Mouse (Mus musculus) right cerebral cortex, postnatal 14 days (tissue): ENCODE measurements around the gene Sdc3.

Experiments used
- DNase-seq: peaks from one replicate; pipeline ENCODE4 v3.0.0; 2022

Gene Sdc3

DNA sequence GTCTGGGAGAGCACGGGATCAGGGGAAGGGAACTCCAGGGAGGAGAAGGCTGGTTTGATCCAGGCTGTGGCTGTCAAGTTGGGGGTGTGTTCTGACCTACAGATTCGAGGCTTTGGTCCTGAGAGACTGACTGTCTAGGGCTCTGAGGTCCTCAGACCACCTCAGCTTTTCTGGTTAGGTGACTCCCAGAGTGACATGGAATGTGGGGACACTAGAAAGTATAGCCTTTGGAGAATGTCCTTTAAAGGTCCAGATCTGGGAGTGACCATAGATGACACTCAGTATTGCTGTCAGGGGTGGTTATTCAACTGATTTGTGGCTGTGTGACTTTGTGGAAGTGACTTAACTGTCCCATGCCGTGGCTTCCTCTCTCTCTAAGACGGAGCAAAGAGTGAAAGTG is 2.4 kb downstream of the Sdc3 start:
- DNase-seq, result no peak

- no peak for DNase-seq
Observed at GRCm38 (mm10) chr4:130795970-130796369, 3.6 kb downstream of the Sdc3 start.

DNA sequence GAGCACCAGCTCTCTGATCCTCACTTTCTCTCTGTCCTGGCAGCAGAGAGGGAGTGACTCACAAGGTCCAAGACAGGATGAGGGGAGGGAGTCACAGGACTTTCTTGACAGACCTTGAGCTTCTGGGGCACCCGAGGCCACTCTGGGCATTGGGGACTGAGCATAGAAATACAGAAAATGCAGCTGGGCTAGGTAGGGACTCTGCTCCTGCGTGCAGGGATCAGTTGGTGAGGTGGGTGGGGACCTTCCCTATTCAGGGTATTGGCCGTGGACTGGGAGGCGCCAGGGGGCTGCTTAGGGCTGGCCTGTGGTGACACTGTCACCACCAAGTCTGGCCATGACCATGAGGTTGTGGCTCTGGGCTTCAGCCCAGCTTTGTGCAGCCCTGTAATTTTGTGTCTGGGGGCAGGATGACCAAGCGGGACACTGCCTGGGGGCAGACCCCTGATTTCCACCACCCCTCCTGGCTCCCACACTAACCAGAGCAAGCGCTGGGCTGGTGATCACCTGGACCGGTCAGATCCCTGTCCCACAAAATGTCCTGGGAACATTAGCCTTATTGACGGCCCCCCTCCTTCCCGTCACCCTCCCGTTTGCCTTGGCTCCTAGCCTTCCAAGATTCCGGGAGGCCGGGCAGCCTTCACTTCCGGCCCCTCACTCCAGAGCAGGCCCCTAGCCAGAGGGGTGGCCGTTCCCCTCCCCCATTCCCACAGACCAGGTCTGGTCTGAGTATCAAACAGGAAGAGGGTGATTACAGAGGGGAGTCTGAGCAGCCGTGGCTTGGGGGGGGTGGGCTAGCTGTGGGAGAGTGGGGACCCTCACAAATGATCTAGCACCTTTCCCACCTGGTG is 5.1 kb downstream of the Sdc3 start:
- DNase-seq, result no peak

DNA sequence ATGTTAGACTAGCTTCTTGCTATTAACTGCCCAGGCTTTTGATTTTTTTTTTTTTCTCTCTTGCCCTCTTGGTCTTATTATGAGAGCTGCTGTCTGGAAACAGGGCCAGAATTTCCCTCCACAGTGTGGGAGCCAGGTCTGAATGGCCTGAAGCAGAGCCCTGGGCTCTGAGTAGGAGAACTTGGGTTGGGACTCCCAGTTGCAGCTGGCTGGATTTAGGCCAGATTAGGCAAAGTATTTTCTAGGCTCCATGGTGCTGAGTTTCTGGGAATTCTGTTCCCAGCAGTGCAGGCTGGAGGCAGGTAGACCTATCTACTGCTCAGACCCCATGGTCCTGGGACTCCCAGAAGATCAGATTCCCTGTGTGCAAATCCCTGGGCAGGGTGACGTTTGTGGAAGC is 6.1 kb downstream of the Sdc3 start:
- no peak for DNase-seq

DNA sequence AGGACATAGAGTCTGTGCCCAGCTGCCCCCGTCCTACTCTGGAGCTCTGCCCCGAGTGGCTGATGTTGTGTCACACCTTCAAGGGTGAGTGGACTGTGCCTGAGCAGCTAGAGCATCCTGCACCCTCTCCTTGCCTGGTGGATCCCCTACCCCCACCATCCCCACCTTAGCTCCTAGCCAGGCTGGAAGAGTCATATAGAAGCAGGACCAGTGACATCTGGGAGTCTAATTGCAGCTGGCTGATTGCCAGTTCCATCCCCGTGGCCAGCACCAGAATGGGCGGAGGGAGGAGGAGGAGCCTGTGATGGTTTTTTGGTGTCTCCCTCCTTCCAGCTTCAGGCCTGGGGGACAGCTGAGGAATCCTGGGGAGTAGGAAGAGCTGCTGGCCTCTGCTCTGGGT is 6.8 kb downstream of the Sdc3 start:
- no peak for DNase-seq

DNA sequence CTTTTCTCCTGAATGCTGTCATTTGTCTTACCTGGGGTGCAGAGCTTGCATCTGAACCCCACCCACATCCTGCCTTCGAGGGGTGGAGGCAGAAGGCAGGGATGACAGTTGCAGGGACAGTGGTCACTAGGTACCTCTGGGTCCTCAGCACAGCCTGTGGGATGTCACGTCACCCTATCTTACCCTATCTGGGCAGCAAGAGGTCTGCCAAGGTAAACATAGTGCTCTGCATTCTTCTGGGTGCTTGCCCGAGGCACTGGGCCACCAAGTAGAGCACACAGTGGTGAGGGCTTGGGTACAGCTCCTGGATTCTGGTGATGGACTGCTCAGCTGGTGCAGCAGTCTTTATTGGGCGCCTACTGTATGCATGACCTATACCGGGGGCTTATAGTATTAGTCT is 7.2 kb downstream of the Sdc3 start:
- no peak for DNase-seq

DNA sequence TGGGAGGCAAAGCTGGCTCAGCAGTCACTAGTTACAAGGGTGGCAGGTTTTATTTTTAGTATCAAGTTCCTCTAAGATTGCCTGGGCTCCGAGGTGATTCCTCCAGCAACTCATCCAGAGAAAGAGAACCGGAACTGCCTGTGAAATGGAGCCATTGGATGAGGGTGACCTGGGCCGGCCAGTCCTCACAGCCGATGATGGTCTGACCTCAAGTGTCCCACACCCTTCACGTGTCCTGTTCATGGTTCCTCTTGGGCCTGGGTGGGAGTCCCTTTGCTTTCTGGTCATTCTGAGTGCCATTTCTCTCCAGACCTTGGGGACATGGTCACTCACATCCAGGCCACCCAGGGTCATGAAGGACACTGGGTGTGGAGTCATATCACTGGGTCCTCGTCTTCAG is 7.8 kb downstream of the Sdc3 start:
- no peak for DNase-seq

GRCm38 (mm10) chr4:130801198-130801597 is 8.9 kb downstream of the Sdc3 start:
- DNase-seq, result no peak

DNA sequence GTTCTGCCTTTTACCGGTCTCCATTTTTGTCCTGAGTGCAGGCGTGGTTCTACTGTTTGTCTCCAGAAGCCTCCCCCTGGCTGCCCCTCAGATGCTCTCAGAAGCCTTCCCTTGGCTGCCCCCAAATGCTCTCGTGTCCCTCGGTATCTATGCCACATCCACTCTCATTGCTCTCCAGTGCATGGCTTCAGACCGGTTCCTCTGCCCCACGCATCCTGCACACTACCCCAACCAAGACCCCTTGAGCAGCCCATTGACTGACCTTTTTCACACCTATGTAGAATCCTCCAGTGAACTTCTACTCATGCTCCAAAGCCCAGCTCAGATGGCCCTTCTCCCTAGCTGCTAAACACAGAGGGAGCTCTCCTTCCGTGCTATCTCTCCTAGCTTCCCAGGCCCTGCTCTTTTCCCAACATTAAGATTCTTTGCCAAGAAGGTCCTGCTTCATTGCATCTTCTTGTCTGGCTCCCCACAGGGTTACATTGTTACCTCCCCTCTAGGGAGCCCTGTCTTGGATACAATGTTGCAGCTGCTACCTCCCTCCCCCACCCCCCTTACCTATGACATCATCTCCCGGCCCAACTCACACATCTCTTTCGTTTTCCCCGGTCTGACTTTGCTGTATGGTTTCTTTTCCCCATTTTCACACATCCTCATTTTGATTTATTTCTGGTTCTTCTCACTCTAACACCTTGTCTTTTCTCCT is 9.4 kb downstream of the Sdc3 start:
- DNase-seq, result no peak

GRCm38 (mm10) chr4:130803591-130803990 is 11.3 kb downstream of the Sdc3 start:
- no peak for DNase-seq

DNA sequence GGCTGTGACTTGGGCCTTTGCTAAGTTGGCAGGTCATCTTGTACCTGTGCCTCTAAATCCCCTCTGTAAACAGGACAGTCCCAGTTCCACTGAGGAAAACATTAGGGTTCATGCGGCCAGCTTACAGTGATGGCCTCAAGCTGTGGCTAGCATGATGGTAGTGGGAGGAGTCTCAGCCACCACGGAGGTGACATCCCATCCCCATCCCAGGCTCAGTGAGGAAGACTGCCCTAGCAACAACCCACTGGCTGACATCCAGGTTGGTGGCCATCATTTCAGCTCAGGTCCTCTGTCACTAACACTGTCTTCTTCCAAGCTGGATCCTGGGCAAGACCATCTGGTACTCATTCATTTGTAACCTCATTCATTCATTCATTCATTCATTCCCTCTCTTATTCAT is 12.0 kb downstream of the Sdc3 start:
- DNase-seq, result no peak

DNA sequence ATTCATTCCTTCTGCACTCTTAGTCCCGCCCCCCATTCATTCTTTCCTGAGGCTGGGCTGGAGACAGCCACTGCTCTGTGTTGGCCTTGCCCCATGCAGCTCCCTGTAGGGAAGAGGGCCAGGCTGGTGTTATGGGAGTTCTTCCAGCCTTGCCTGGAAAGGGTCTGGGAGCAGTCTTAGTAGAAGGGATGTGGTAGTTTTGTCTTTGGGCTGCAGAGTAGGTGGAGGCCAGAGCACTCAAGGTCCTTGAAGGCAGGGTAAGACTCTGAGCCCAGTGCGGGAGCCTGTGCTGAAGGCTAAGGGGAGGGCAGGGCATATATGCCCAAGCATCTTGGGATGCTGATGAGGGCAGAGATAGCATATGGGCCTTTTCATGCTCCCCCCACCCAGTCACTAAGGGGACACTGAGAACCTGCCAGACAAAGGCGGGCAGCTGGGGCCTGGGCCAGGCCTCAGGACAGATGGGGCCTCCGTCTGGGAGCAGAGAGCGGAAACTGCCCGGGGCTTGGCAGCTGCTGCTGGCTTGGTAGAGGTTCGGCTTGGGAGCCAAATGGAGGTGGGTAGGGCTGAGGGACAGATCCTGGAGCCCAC is 12.5 kb downstream of the Sdc3 start:
- peak; percentile 47 for DNase-seq

DNA sequence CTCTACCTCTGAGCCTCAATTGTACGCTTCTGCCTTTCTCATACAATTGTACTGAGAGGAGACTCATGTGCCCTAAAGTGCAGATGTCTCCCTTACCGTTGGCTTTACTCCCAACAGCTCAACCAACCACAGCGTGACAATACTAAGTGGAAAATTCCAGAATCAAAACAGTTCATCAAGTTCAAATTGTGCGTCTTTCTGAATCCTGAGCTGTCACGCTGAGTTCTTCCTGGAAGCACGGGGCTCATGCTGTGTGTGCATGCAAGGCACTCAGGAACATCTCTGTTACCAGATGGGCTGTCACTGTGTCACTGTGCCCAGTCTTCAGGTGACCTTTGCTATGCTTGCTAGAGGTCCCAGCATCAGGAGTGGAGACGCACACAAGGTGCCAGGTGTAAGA is 13.4 kb downstream of the Sdc3 start:
- DNase-seq, result no peak

- no peak for DNase-seq
Observed at GRCm38 (mm10) chr4:130806746-130807145, 14.4 kb downstream of the Sdc3 start.

DNA sequence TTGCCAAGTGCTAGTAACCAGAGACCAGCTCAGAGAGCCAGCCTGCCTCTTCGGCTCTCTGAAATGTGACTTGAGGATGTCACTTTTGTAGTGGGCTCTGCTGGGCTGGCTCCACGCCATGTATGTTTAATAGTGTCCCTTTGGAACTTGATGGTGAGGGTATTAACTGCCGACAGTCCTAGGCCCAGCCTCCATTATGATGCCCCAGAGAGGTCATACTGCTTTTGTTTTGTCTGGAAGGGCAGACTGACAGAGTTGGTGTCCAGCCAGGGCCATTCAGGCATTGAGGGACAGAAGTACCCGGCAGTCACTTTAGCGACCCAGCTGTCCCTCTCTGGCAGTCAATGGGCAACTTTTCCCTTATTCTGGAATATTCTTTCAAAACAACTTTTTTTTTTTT is 17.4 kb downstream of the Sdc3 start:
- DNase-seq, result no peak

DNA sequence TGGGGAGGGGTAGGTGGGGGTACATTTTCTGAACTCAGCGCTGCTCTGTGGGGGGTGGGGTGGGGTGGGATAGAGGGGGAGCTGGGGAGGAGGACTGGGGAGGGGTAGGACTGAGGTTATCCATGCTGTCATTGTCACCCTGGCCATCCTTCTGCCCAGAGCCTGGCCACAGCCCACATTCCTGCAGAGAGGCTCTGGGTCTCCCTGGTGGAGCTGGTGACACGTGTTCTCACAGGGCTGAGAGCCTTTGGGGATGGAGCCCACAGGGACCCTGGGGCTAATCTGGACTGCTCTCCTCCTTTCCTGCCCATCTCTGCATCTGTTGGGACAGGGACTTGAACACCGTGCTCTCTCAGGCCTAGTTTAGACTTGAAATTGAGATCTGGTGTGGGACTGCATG is 18.5 kb downstream of the Sdc3 start:
- DNase-seq, result no peak

GRCm38 (mm10) chr4:130811385-130811784 is 19.0 kb downstream of the Sdc3 start:
- DNase-seq, result no peak

GRCm38 (mm10) chr4:130813958-130814357 is 21.6 kb downstream of the Sdc3 start:
- no peak for DNase-seq

GRCm38 (mm10) chr4:130814742-130815330 is 22.5 kb downstream of the Sdc3 start:
- DNase-seq, result peak; percentile 73

- DNase-seq, result no peak
Observed at GRCm38 (mm10) chr4:130815860-130816259, 23.5 kb downstream of the Sdc3 start.

DNA sequence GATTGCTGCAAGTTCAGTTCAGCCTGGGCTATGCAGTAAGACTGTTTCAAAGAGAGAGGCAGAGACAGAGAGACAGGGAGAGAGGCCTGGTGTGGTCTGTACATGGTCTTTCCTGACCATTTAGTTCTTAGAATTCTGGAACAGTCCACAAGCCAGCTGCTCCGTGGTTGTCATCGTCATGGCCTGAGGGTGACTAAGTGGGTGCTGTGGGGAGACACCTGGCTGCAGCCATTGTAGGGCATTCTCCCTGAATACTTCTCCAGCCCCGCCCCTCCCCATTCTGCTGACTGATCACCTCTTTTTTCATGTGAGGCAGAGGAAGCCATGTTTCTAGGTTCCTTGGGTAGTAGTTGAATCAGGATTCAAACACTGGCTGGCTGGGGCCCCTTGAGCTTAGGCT is 27.5 kb downstream of the Sdc3 start:
- no peak for DNase-seq

DNA sequence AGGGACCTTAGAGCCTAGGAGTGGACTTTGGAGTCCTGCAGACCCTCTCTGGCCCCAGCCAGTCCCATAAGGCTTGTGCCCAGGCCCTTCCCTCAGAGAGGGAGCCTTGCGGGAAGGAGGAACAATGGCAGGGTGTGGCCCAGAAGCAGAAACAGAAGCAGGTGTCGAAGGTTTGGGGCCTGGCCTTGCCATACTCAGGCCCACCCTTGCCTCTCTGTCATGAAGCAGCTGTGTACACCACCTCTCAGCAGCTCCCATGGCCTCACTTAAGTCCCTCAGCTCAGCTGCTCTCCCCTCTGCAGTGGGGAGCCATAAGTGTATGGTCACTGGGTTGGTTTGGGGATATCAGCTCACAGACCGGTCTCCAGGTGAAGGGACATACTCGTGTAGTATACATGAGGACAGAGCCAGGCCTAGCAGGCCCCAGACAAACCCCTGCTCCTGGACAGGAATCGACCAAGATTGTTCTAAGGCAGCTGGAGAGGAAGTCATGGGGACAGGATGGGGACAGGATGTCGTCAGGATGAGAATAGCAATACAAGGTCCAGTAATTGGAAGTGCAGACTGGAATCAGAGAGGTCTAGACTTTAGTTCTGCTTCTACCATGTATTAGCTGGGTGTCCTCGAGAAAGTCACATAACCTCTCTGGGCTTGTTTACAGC is 28.4 kb downstream of the Sdc3 start:
- DNase-seq, result no peak
